Mouse (Mus musculus) natural killer cell, adult 2 months (primary cell): ENCODE results near the gene Pvalb.
A peak's percentile ranks its signal among the peaks of the same experiment; 100 is the strongest.

Experiments used
- DNase-seq, 2 experiments: peaks; one replicate each; pipeline ENCODE4 v3.0.0; 2022; ENCODE audit warnings: low spot score in 2 of 2

Gene Pvalb

DNA sequence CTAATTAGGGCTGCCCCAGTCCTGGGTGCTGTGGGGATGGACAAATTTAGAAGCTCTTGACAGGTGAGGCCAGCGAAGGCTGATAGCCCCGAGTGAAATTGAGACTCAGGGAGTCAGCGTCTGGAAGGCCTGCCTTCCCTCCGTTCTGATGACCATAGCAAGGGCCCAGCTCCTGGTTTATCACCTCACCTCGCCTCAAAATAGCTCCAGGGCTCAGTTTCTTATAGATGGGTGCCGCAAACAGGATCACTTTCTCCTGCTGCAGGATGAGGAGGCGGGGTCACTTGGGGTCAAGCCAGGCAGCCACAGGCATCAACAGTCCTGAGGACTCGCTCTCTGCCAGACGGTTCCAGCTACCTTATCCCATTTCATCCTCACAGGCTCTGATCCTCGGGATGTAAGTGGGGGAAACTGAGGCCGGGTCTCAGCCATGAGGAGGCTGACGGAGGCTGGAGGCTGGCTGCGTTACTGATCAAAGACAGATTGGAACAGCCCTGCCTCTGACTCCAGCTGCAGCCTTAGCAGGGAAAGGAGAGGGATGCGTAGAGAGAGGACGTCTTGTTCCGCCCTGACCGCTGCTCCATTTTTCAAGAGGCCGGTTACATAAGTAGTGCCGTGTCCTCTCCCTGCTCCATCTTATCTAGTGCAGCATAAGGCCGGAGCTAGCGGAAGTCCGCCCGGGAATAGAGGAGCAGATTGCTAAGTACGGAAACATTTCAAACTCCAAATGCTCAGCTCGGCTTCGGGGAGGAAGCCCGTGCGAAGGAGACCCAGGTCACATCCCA is 10.9 kb downstream of the Pvalb start:
- DNase-seq: no peak

DNA sequence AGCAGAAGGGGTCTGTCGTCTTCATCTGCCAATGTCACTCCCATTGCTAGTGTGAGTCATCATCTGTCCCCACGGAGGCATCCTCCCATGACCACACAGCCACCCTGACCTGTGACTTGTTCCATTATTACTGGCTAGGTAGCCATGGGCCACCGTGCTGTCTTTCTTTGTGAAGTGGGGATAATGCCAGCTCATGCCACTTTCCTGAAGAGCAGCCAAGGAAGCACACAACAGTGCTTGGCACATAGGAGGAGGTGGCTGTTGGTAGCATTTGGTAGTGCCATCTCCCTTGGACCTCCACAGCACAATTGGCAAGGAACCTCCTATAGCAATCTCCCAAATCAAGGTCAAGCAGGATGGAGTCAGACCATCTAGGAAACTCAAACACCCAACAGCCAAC is 11.9 kb downstream of the Pvalb start:
- DNase-seq: no peak

DNA sequence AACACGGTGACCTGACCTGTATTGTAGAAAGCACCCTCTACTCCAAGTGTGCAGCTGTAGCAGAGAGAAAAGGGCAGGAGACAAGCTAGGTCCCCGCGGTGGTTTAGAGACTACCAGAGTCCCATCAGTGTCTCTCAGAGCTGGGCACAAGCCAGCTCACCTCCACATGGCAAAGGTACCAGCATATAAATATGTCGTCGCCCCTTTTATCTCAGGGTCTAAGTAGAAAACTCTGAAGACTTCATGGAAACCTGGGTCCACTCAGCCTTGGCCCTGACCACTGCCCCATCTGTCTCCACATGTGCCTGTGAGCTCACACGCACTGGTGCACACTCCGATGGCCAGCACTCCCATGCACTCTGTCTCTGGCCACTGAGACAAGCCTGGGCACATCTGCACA is 16.6 kb downstream of the Pvalb start:
- no peak for DNase-seq

DNA sequence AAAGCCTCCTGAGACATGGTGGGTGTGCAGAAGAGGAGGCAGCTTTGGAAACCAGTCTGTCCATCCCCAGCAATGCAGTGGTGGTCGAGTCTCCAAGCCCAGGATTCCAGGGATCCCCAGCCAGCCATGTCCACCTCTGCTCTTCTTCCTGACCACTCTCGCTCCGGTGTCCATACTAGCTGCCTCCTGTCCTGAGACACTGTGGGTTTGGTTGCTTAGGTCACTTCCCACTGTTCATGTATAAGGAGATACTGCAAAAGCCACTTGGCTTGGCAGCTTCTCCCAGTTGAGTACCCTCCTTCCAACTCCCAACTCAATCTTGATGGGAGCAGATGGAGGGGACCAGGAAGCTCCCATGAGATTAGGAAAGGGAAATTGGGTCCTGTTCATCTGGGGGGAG is 17.7 kb downstream of the Pvalb start:
- DNase-seq: no peak

DNA sequence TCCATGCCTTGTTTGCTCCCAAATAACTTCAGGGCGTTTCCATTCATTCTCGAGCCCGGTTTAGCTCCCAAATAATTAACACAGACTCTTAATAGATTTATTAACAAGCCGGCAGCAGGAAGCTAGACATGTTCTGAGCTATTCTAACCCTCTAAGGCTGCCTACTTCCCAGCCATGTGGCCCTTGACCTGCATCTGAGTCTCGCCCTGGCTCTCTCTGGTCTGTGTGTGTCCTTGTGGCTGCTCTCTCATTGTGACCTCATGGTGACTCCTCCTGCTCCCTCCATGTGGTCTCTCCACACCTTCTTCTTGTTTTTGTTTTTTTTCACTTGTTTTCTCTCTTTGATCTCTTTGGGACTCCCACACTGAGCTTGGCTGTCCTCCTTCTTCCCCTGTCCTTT is 19.3 kb downstream of the Pvalb start:
- DNase-seq: no peak

DNA sequence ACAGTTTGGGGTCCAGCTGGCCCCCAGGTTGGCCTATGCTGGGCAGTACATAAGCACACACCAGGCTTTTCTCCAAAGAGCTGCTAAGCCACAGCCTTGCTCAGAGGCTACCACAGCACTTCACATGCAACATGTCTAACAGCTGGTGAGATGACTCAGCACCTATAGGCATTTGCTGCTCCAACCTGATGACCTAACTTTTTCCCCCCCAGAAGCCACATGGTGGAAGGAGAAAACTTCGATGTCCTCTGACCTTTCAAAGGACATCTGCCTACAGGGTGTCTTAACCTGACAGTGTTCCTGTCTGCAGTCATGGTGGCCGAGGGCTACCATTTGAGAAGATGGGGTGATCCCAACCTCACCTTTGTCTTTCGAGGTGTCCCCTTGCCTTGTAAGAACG is 20.6 kb downstream of the Pvalb start:
- DNase-seq: no peak

DNA sequence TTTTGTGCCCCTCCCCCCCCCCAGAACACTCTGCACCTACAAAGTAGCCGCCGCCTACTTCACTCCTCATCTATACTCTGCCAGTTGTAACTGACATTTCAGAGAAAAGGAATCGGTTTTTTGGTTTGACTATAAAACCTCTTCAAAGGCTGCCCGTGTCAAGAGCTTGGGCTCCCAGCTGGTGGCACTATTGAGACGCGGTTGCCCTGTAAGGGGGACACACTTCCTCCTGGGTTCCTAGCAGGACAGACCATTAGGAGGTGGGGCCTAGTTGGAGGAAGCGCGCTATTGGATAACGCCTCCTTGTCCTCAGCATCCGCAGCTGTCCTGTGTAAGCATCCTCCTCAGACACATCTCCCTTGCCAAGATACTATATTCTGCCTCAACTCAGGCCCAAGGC is 21.3 kb downstream of the Pvalb start:
- DNase-seq: no peak

DNA sequence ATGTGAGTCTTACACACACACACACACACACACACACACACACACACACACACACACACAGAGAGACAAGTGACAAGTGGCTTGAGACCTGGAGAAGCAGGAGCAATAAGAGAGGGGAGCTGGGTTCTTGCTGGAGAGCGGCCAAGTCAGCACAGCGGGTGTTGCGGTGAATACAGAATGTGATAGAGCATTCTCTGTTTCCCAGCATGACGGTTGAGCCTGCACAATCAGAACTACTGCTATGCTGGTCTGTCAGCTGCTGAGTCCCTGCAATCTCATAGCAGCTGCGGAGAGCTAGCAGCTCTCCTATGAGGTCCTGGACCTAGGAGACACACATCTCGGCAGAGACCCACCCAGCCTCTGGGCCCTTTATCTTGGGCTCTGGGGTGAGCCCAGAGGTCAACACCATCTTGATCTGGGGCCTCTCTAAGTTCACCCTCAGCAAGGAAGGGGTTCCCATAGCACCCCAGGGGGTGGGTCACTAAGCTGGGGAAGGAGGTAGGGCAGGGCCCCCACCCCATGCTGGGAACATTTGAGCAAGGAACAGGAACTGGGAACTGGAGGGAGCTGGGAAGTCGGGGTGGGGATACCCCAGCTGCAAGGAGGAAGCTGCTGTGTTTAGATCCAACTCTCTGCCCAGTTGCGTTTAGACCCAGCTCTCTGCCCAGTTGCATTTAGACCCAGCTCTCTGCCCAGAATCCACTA is 24.3 kb downstream of the Pvalb start:
- DNase-seq: no peak

DNA sequence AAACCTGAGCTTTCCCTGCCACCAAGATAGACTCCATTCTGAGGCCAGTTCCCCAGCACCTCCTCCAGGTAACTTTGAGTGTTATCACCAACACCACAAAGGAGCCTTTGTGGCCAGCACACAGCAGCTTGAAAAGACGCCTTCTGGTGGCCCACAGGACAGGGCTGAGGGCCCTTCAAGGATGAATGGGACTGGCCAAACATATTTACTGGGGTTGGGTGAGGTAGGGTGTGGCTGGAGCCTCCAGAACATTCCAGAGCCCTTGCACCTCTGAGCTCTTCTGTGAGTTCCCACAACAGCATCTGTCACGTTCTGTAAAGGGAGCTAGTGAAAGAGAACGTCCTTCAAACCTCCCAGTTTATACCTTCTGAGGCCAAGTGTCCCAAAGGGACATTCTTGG is 26.4 kb downstream of the Pvalb start:
- DNase-seq: no peak

DNA sequence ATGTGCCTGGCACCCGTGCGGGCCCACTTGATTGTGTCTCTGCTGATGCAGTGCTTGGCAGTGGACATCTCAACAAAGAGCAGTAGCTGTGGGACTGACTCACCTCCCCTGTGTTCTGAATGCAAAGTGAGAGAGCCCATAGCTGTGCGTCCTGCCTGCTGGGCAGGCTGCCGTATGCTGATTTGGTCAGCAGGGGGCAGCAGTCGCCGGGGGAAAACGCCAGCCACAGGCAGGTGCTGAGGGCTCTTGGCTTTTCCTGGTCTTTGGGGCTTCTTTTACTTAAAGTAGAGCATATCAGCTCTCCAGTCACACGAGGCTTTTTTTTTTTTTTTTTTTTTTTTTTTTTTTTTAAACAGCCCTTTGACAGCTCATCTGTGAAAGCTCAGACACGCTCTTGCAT is 27.8 kb downstream of the Pvalb start:
- DNase-seq: peak; percentile 79 to 83

DNA sequence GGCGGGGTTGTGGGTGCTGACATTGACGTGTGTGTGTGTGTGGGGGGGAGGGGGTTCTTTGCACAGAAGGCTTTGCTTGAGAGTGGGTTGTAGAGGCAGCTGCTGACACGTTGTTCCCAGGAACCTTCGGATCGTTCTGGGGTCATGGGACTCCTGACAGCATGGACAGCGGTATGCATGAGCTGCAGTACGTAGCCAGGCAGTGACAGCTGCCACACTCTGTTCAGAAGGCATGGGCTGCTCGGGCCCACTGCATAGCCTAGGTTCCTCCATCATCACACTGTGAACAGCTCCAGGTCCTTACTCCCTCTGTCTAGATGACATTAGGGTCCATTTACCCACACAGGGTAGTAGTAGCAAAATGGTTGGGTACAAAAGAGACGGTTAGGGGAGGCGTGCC is 28.9 kb downstream of the Pvalb start:
- no peak for DNase-seq

DNA sequence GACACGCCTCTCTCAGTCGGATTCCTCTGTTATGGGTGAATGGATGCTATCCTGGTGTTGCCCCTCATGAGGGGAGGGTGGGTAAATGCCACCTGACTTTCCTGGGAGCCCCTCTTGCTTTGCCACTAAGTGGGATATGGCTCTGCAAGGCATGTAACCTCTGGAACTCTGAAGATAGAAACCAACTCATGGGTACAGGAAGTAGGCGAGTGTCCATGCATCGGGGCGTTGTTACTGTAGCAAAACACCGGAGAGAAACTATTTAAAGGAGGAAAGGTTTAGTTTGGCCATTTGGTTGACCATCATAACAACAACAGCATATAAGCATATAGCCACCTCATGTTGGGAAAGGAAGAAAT is 31.3 kb downstream of the Pvalb start:
- DNase-seq: no peak

DNA sequence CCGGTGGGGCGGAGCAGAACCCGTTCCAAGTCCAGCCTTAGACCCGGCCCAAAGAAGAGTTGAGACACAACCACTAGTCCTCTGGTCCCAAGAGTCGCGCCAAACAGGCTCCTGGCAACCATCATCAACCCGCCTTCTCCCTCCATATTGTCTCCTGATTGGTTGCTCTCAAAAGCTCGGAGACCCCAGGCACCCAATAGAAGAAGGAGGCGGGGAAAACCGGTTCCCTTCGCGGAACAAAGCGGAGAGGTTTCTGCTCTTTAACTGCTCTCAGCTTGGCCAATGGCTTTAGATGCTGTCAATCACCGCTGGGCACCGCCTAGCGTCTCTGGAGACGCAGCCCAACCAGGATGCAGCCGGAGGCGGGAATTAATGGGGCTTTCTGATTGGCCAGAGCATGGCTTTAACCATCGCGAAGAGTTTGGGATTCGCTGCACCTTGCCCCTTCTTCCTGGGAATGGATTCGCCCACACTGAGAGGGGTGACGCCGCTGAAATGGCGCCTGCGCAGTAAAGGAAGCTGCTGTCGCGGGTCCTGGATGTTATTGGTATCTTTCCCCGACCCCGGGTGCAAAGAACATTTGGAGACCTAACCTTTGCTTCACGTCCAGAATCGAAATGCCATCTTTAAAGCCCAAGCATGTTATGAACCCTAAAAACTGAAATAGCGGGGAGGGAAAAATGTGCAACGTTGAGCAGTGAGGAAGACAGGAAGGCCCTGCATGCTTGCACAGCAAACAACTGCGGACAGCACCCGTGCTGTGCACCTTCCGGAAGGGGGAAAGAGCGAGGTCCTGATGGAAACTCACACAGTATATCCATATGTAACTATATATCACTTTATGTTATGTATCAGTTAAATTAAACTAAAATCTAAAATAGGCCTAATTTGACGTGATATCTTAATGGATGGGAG is 32.0 kb downstream of the Pvalb start, which contains the start of gene Ift27:
Gene Ift27, minus strand, starts transcription at position 136 of the 915 bp plus-strand sequence.
- peak; percentile 97 for DNase-seq

DNA sequence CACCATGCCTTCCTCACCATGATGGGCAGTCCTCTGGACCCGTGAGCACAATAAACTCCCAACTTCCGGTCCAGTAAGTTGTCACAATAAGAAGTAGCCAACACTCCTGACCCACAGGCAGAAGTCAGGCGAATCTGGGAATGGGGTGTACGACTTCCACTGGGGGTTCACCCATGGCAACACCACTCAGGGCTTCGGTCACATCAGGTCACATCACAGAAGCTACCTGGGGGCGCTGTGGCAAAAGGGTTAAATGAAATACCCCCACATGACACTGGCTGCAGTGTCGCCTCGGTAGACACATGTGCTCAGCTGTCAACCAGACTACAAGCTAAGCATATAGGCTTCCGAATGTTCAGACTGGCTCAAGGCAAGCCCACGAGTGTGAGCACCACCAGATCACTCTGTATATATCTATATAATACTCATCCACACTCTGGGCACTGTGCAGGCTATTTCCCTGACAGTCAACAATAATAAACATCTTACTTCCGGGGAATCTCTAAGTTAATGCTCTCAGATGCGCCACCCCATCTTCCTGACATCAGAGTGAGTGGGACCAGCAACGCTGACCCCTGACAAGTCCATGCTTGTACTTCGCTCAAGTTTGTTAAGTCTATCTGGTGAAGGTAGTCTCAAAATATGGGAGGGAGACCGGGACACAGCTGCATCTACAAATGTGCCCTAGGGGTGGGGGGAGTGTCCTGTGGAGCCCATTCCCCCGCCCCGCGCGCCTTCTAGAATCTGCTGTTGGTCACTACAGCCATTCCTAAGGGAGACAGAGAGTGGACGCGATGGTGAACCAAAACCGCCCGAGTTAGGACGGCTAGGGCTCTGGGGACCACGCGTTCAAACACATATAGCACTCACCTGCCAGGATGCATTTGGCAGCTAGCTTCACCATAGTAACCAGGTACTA is 33.0 kb downstream of the Pvalb start:
- DNase-seq: no peak

DNA sequence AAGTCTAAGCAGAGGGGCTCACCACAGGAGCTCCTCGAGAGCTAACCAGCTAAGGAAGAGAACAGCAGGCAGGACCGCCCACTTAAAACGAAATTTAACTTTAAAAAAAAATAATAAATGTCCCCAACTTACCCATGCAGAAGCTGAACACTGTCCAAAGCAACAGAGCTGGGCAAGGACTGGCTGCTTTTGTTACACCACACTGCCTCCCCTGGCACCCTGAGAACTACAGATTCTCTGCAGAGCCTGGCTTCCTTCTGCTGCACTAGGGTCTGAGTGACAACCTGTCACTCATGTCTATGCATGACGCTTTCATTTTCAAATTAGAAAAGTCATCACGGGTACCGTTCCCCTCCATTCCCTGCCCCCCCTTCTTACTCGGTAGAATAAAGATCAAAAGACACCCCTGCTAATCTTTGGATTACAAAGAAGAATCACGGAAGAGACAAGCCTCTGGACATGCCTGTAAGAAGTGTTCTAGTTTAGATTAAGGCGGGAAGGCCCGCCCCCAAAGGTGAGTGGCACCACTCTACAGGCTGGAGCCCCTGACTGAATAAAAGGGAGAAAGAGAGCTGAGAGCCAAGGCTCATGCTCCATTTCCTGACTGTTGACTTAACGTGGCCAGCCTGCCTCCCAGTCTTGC is 33.8 kb downstream of the Pvalb start:
- peak in 1 of 2 experiments; percentile 42 for DNase-seq

DNA sequence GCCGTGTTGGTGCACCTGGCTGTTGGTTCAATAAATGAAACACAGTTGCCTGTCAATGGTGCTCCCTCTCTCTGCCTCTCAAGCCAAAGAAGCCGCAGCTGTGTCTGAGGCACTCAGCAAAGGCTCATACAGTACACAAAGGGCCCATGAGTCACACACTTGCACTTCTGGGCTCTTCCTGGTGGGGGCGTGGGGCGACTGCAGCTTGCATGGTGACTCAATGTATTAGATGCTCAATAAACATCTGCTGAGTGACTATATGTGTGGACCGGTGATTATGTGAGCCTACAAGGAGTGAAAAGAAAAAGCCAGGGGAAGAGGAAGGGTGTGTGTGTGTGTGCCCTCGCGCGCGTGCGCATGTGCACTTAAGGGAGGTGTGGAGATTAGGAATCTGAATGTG is 34.5 kb downstream of the Pvalb start:
- DNase-seq: peak; percentile 22 to 61

DNA sequence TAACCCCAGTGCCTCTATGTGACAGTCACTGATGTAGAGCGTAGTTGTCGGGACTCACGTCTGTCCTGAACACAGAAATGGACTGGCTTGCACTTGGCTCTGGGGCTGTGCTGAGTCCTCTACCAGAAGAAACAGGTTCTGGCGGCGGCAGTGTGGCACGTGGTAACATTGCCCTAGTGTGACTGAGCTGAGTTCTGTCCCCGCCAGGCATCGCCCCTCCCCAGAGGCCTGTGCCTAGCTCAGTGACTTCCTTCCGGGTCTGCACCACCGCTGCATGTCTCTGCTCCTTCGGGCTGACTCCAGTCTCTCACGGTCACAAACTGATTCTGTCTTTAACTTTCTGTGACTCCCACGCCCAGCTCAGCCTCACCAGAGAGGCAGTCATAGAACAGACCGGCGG is 35.5 kb downstream of the Pvalb start:
- DNase-seq: peak; percentile 22 to 70

DNA sequence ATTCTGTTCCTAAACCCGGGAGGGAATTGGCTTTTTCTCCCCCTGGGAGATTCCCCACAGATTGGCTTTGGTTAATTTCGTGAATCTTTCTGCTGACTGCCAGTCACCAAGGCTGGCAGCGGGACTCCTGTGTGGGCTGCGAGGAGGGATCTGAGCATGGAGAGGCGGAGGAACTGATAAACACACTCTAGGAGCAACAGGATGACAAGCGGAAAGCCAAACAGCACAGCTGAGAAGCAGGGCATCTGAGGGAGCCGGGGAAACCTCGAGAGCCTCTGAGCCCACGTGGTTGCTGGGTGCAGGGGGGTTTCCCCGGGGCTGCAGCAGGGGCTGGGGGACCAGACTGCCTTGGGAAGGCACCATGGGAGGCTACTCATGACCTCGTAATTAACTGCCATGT is 36.6 kb downstream of the Pvalb start:
- DNase-seq: no peak

DNA sequence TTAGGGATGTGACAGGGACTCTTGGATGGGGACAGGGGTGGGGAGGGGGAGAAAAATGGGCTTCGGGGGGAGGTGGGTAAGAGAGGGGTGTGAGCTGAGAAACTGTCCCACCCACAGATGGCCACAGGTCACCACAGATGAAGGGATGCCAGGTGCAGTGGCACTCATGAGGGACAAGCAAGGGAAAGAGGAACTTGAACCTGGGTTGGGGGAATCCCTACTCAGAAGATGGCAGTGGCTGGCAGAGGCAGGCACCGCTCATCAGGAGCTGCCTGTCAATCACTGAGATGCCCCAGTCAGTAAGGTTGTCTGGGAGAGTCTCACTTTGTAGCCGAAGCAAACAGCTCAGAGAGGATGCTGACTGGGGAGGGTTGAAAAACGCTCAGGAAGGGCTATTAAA is 40.9 kb downstream of the Pvalb start:
- DNase-seq: peak in 1 of 2 experiments; percentile 71

DNA sequence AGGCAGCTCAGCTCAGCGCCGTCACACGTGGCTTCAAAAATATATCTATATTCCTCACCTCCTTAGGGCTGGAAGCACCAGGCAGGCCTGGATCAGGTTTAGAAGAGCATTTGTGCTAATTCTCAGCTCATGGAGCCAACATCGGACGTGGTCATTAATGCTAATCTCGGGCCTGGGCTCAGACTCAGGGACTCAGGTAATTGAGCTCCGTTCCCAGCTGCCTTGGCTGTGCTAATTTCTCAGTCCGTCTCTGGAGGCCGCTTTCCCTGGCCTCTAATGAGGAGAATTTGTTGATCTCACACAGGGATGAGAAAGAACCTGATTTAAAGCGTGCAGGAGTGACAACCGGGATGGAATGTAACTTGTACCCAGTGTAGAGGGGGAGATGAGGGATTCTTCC is 41.7 kb downstream of the Pvalb start:
- DNase-seq: no peak

DNA sequence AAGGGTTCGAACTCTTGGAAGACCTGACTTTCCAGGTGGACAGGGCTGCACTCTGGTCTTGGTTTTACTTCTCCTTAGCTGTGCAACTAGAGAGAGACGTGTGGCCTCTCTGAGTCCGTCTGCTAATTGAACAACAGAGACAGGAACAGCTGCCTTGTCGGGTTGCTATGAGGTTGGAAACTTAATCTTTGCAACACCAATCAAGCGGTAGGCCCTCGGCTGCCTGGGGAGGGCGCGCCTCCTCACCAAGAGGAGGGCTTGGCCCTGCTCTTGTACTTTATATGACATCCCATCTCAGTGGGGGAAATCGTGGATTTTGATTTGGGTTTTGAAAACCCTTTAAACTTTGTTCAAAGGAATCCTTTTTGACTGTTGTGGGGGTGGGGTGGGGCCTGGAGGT is 44.3 kb downstream of the Pvalb start:
- DNase-seq: no peak
